Mouse (Mus musculus) 416B (cell line): Measurements from ENCODE around the gene Nxpe4.
"Not testable (repeated sequence)": the region's sequence is repeated elsewhere in the genome, so short reads cannot be mapped to it uniquely, and the experiment has no call there.

Experiments
- DNase-seq: peaks from one replicate; pipeline ENCODE4 v3.0.0; 2011; ENCODE audit warnings: low read depth

Nxpe4 gene

DNA sequence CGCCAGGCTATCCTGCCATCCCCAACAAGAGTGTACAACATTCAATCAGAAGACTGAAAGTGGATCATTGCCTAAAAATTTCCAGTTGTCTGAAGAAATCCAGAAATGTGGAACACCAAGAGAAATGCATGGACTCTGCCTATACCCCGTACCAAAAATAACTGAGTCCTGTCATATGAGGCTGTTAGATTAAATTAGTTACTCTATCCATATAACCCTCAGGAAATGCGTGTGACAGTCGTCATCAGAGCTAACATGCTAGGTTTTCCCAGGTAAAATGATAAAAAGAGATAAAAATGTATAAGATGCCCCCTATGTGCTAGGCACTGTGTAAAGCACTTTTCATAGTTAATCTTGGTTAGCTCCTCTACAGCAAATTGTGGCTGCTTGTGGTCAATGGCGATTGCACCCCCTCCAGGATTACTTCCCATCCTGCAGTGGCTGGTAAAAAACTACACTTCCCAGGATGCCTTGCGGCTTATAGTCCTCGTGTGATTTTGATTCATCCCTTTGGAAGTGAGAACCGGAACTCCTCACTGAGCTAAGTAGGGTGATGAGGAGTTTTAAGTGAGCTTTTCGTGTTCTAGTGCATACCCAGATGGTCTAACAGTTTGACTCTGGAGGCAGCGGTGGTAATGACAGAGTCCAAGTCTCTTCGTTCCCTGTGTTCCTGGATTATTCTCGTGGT lies at the start of gene Nxpe4:
Gene Nxpe4 (plus strand): TSS at position 519 of the 688 bp plus-strand sequence.
- no peak for DNase-seq

DNA sequence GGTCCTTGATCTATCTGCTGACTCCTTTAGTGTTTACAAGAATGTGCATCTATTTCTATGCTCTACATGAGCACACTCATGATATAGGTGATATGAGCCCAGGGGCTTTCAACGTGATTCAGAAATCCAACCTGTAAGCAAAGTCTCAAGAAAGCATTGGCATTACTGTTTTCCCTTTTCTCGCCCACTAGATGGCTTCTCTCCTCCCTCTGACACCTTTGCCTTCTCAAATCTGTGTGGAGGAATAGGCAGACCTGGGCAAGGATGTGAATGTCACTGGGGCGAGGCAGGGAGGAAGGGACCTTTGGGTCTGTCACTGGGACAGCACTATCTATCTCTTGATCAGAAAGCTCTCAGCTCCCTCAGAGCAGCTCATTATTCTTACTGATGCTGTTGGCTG lies 35.0 kb upstream of the Nxpe4 start:
- DNase-seq: no peak

DNA sequence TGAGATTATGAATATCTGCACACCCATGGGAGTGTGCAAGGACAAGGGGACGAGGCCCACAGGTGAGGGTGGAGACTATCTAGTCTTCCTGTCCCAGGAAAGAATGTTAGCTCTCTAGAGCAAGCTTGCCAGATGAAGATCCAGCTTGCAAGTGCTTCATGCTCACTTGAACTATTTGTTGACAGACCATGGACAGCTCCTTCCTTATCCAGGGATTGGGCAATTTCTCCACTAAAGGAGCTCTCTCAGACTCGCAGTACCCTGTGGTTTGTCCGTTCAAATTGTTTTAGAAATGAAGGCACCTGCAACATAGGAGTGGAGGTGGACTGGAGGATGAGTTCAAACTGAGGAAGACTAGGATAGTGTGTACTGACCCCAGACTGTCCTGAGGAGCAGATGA lies 24.3 kb upstream of the Nxpe4 start:
- peak; percentile 2 for DNase-seq

DNA sequence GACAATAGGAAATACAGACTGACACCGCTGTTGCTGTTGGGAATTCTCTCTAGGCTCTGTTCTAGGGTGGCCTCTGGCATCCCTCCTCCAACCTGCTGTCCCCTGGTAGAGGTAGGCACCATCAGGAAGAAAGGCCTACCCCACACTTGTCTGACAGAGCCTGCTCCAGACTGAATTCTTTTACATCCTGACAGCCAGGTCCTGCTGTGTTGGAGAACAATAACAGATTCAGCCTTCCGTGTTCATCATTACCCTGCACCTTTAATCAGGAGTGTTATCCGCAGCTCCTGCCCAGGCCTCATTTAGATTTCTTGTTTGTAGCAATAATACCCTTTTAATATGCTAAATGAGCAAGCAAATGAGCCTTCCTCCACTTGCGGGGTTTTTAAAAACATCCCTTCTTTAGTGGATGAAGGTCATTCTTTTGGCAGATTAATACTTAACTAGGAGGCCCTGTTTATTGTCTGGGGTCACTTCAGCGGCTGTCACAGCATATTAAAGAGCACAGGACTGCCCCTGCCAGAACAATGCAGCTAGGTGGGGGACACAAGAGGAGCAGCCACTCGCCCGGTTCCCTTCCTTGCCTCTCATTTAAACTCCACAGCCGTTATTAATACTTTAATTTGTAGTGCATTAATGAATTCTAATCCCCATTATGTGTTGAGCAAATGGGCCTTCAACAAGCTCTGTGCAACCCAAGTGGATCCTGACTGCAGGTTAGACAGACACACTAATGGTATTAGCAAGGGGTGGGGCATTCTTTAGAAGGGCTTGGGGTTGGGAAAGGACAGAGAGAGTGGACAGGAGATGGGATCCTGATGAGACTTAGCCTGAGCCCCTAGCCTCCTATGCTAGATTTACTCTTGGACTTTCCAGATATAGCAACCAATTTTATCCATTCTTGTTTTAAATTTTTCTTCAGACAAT lies 21.1 kb upstream of the Nxpe4 start:
- no peak for DNase-seq

DNA sequence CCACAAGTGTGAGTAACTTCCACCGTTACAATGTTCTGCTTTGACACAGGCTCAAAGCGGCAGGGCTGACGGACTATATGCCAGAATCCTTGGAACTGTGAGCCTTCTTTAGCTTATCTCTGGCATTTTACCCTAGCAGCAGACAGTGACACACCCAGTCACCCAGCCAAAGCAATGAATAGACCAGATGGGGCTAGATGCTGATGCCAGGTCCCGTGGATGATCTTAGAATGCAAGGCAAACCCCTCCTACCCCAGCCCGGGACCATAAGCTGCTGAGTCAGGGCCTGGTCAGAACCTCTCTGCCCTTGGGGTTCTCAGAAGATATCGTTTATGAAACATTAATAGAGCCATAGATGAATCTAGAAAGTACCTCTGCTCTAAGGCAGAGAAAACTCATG lies 19.2 kb upstream of the Nxpe4 start:
- DNase-seq: no peak

DNA sequence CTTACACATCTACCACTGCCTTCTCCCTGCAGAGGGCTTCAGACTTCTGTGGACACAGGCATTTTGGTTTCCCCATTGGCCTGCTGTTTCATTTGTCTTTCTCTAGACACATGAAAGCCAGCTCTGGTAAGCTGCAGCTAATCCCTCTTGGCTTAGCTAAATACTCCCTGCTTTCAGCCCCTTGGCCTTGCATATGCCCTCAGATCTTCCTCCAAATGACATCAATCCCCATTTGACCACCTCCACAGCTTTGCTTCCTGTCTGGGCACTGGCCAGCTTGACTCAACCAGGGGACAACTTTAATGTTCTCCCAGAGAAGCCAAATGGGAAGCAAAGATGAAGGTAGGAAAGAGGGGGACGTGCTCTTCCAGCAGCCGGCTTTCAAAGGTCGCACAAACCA lies 15.1 kb upstream of the Nxpe4 start:
- DNase-seq: no peak

DNA sequence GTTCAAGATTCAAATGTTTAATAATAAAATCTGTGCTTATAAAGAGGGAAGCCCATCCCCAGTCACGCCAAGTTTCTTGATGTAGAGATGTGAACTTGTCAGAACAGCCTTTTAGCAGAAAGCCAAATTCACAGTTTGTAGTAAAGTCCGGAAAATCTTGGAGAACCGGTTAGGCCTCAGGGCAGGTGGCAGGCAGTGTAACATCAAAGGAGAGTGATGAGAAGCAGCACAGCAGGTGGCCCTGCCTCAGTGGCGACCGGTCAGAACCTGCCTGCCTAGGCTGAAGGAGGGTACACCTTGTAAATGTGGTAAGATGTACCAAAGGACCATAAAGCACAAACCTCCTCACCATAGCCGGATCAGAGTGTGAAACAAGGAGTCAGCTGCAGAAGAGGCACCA lies 4.7 kb downstream of the Nxpe4 start:
- not testable (repeated sequence) for DNase-seq

DNA sequence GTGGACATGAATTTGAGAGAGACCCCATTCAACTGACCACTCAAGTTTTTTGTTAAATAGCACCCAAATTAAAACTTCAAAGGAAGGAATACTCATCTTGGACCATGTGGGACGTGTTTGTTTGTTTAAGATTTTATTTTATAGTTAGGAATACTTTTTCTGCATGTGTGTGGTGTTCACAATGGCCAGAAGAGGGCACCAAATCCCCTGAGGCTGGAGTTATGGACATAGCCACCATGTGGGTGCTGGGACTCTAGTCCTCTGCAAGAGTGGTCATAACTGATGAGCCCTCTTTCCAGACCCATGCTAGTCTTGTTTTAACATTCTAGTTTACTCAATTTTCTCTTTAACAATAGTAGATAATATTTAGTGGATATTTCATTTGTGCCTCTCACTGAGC lies 14.9 kb downstream of the Nxpe4 start:
- DNase-seq: peak; percentile 38

- no peak for DNase-seq
Observed at GRCm38 (mm10) chr9:48181300-48181699, 19.5 kb downstream of the Nxpe4 start.

DNA sequence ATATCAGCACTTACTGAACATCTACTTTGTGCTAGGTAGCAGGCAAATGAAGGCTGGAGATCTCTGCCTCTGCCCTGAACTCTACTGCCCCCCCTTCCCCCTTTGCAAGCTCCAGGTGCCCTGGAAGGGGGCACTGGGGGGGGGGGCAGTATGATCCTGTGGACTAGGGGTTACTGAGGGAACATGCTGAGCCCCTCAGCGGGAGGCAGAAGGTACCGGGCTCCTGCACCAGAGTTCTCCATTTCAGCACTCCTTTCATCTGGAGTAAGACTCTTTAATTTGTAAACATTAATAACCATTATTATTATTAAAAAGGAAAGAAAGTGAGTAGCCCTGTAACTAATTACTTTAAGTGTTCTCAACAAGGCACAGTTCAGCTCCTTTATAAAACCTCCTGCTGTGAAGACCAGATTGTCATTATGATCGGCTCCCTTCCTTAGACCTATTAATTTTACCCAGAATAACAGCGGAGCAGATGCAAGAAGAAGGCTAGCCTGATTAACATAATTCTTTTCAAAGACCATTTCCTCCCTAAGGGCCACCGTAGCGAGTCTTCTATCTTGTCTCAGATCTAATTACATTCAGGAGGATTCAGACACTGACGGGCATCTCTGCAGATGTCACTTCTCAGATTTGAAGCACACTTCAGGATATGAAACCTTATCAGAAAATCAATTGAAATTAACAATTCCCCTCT lies 21.0 kb downstream of the Nxpe4 start:
- DNase-seq: no peak

GRCm38 (mm10) chr9:48184319-48184718 lies 22.5 kb downstream of the Nxpe4 start:
- DNase-seq: no peak

DNA sequence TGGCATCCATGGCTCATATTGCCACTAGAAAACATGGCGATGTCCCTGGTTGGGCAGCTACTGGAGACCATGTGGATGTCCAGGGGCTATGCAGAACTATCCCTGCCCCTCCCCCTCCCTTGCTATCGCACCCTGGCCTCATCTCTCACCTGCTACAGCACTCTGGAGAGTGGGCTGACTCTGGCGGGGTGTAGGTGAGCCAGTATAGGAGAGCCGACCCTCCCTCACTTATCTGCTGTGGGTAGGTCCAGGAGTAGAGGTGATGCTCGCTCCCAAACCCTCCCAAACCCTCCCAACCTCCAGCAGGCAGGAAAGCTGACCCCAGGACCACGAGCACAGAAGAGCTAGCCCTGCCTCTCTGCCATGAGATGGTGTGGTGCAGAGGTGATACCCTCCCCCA lies 27.0 kb downstream of the Nxpe4 start:
- no peak for DNase-seq

DNA sequence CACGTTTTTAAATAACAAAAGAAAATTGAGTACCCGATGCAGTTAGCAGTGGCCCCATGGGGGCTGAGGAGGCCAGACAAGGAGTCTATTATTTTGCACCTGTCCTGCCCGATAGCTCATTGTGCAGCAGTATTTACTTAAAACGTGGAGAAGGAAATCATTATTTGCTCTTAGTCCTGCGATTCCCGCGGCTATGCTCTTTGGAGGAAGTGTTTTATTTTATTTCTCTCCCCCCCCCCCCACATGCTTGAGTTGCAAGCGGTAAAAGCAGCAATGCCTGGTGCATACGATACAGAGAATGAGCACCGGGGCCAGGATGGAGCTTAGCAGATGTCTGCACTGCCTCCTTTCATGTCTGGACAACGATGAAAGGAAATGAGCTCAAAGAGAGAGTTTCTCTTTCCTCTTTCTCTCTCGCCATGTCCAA lies 35.6 kb downstream of the Nxpe4 start:
- no peak for DNase-seq

DNA sequence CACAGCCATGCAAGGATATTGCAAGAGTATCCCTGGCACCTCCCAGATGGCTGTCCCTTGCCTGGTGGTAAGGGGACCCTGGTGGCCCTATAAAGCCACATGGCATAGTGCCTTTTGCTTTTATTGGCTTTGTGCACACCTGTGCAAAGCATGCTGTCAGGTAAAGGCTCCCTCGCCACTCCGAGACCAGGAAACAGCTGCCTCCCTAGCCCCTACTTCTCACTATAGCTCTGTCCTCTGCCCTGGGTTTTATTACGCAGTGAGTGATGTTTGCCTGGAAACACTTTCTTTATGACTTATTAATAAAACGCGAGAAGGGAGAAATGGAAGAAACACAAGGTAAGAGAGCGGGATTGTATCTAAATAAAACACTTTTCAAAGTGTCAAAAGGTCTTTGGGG lies 49.1 kb downstream of the Nxpe4 start:
- DNase-seq: no peak

GRCm38 (mm10) chr9:48211912-48212311 lies 50.1 kb downstream of the Nxpe4 start:
- DNase-seq: no peak

DNA sequence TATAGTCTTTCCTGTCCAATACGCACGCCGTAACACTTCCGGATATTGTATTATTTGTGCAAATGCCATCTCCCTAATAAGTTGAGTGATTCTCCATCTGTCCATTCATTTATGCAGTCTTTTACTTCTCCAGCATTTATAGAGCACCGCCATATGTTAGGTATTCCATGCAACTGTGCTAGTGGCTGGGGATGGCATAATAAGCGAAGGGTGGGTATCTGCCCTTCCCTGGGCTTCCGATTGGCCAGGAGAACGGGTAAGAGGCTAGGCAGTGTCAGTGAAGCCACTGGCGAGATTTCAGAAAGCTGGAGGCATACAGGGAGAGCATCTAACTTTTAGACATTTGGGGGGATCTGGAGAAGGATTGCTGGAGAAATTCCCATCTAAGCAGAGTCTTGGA lies 52.9 kb downstream of the Nxpe4 start:
- no peak for DNase-seq

DNA sequence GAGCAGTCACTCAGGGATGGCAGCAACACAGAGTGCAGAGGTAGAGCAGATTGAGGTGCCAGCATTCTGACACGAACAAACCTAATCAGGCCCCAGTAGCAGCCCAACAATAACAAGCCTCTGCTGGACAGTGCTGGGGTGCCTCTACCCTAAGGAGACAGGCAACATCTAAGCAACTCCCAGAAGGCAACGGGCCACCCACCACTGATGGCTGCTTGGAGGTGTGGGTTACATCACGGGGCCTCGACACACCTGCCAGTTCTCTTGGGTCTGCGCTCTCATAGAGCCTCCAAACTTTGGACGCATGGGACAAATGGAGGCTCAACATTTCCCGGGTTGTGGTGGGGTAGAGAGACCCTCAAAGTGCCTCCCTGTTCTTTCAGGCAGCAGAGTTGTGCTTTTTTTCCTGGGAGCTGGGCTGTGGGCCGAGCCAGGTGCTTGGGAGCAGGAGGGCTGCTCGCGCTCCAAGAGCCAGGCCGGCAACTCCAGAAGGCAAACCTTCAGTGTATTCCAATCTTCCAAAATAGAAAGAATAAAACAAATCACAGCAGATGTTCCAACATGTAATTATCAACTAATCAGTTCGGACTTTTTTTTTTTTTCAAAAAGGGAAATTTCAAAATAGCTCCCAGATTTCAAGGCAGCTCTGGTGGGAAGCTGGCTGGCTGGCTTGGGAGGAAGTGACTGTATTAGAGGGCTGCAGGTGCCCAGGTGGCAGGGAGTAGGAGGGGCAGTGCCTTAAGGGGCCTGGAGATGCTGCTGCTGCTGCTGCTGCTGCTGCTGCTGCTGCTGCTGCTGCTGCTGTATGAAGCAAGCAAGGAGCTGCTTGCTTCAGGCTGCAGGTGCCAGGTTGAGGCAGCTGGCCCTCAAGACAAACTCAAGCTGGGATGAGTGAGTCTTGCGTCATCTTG lies 54.5 kb downstream of the Nxpe4 start:
- no peak for DNase-seq

DNA sequence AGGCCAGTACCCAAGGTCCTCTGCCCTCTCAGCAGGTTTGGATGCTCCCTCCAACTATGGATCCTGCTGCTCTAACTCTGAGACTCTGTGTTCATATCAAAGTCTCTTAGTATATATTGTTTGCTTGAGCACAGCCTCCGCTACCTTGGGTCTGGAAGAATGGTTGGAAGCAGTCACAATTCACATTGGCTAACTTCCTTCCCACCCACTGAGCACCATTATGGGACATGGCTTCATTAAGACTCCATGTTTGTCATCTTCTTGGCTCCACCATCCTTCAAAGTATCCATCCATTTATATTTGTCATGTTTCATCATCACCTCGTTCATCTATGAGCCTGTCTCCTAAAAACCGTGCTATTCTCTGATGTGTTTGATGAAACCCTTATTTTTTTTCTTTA lies 68.9 kb downstream of the Nxpe4 start:
- no peak for DNase-seq

GRCm38 (mm10) chr9:48236455-48236854 lies 74.6 kb downstream of the Nxpe4 start:
- DNase-seq: no peak

- DNase-seq: peak; percentile 14
Observed at GRCm38 (mm10) chr9:48238153-48238755, 76.4 kb downstream of the Nxpe4 start.

- peak; percentile 2 for DNase-seq
Observed at GRCm38 (mm10) chr9:48239461-48239860, 77.6 kb downstream of the Nxpe4 start.
